ENCODE assay signal across 15 mouse cellular contexts in the genomic region with DNA sequence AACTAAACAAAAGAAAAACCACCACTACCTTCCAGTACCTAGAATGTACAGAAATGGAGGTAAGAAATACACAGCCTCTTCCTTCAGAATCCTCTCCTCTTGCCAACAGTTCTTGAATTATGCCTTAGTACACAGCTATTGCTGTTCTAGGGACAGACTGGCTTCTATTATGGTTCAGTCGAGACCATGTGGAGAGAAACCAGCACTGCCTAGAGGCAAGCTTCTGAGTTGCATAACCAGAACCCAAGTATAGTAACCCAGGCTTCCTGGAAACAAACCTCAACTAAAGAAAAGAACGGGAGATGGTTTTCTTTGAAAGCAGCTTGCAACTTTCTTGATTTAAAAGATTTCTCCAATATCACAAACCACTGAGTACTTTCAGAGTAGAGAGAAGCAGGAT.
"Had no signal": no experiment of that assay in that cellular context is flagged by ENCODE, and none has a peak within 500 bp of the region (broad histone marks: within the 10 kb centered on the region; RNA-seq: fewer than 3 reads in every experiment).

No protein-coding gene starts in this region.

- DNase-seq: kidney, adult 18-20 months; kidney, postnatal 10 days; kidney, postnatal 4 days; lung, postnatal 36 days; midbrain, embryonic 14.5 days; right cerebral cortex, postnatal 4 days; spleen, adult 18-20 months; thymus, adult 2 months; thymus, postnatal 36 days had no signal

- ATAC-seq: intestine, embryonic 15.5 days; liver, embryonic 12.5 days had no signal

- H3K4me3 ChIP-seq: intestine, embryonic 15.5 days; limb, embryonic 15.5 days; liver, embryonic 12.5 days; midbrain, embryonic 10.5 days; myocyte; neural tube, embryonic 15.5 days had no signal

- H3K27ac ChIP-seq: intestine, embryonic 15.5 days; limb, embryonic 15.5 days; liver, embryonic 12.5 days; midbrain, embryonic 10.5 days; neural tube, embryonic 15.5 days had no signal
